Mouse (Mus musculus) T-cell, adult 2 months (primary cell): ENCODE data around the gene Mis12.

ENCODE experiments used
- DNase-seq: peaks from one replicate; pipeline ENCODE4 v3.0.0; 2022; ENCODE audit warnings: low spot score

The Mis12 gene

DNA sequence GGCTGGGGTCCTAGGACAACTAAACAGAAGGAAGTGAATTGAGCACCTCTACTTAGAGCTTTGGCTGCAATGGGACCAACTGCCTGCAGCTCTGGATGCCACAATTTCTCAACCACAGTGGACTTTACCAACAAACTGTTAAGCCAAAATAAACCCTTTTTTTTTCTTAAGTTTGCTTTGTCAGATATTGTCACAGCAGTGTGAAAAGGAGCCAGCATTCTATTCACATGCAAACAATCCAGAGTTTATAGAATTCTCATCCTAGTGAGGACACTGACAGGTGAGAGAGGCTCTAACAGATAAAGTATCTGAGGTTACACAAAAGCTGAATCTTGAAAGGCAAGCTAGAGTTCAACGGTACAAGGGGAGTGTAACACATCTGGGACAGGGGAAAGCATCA is 2.4 kb upstream of the Mis12 start:
- no peak for DNase-seq

- DNase-seq = no peak
Measured at GRCm38 (mm10) chr11:71018416-71019200, 803 bp upstream of the Mis12 start.

- no peak for DNase-seq
Measured at GRCm38 (mm10) chr11:71028280-71028679, 8.9 kb downstream of the Mis12 start.

GRCm38 (mm10) chr11:71029403-71030118 is 10.2 kb downstream of the Mis12 start:
- DNase-seq = no peak

DNA sequence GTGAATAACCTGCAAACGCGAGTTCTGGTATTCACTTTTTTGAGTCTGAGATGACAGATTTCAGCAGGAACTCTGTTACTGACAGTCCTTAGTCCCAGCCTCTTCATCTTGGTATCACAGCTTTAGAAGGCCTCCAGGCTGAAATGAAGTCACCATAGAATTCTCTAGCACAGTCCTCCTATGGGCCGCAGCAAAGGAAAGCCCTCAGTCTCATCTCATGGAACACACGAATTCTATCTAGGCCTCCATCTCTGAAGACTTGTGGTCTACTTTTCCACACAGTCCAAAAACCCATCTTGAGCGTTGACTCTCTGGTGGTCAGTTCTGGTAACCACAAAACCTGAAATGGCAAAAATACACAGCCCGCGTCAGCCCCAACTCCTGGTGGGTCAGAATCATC is 12.7 kb downstream of the Mis12 start:
- no peak for DNase-seq

- no peak for DNase-seq
Measured at GRCm38 (mm10) chr11:71032491-71033162, 13.2 kb downstream of the Mis12 start.

DNA sequence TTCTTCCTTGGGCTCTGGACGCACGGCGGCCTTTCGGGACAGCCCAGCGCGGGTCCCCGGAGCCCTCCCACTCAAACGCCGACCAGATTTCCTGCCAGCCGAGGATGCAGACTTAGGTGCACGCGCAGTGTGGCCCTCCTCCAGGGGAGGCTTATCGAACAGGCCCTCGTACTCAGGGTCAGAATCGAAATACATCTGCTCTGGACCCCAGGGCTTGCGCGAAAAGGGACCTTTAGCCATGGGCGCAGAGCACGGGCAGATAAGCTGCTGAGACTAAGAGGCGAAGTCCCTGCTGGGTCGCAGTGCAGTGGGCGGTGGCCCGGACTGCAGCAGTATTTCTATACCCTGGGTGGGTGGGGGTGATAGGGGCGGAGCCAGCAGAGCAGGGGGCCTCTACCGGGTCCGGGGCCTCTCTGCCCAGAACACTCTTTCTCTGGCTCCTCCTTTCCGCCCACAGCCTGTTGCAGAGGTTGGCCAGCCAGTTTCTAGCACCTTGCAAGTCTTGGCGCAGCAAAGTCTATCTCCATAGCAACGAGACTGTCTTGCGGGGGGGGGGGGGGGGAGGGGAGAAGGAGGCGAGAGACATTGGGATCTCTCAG is 13.9 kb downstream of the Mis12 start, which contains the start of gene 6330403K07Rik:
6330403K07Rik (minus strand) TSS at position 351 of the 599 bp plus-strand sequence.
- DNase-seq = no peak

DNA sequence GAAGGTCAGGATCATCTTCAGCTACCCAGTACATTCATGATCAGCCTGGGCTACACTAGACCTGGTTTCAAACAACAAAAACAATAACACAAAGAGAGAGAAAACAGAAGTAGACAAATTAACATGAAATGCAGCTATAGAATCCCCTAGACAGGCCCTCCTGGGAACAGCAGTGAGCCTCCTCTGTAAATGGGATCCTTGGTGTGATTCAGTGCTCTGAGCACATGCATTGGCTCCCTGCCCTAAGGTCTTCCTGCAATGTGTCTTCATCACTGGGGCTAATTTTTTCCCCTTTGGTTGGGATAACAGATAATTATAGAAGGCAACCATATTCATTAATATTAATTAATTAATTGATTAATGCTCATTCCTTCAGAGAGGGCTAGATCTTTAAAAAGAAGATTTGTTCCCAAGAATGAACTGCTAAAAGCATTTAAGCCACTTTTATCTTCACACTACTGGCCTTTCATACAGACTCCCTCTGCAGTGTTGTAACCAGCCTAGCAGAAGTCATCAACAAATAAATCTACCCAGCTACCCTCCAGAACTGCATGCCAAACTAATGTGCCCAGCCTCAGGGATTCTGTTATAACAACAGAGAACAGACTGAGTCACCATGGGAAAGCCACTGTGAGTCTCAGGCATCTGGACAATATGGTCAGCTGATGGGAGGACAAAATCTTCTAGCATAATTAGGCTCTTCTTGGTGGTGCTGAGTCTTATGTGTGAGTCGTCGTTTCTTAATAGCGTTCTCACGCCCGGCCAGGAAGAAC is 20.3 kb downstream of the Mis12 start:
- no peak for DNase-seq

DNA sequence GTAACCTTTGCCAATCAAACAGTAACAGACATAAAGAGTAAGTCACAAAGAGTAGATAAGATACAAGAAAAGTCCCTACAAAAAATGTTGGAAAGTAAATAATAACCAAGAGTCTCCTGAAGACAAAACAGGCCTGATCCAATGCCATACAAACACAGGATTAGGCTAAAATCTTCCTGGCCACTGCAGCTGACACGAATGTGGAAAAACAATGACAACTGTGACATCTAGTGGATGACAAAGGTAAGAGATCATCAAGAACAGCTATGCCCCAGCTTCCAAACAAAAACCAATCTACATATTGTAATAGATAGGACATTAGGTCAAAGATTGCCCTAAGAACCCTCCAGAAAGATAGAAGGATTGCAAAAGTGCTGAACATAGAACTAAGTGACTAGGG is 33.1 kb downstream of the Mis12 start:
- DNase-seq = no peak

DNA sequence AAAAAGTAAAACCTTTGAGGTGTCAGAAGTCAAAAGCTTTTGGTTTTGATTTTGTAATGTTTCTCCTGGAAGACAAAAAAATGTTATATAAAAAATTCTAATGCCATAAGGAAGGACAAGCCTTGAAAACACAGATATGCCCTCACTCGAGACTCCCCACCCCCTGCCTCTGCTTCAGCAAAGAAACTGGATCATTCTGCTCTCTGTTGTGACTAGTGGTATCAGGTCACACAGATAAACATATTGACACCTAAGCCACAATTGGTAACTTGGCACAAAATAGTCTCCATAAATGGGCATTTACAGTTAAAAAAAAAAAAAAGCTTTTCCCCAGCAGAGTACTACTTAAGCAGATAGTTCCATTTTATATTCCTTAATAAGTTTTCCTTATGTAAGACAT is 56.9 kb downstream of the Mis12 start:
- no peak for DNase-seq
